Mouse (Mus musculus): ENCODE data around the gene Fhit. TPM values are rescaled to one million over a fixed set of nuclear protein-coding genes. Genes with fewer than 3 reads are reported as not detected.

Gene Fhit
- polyA plus RNA-seq, 1 experiment from 2014 or later = 8.1 TPM

DNA sequence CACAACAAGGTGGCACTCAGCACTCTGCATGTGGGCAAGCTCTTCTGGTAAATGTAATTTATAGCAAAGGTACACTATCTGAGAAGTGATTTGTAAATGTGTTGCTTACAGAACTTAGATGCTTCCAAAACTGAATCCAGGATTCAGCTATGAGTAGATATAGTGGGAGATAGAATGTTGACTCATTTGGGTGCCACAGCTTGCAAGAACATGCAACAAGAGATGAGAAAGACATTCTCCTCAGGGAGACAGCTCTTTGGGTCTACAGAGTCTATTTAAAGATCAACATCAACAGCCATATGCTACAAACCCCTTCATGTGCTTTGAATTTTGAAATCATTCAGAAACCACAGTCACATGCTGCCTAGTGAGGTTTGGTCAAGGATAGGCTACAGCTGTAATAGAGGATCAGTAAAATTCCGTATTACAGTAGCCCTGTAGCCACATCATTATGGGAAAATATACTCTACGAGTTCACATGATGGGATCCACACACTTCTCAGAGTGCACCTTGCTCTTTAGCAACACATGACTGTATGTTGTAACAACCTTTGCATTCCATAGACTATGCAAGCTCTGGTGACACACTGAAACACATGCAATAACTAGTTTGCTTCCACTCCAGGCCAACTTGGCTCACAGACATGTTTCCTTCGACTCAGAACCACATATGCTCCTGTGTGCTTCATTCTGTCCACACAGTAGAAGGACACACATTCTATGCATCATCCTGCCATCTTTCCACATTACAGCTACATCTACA, 678.8 kb downstream of the Fhit start:
- WGBS = 89% methylated on average over 3 of the region's 3 CpGs
- Histone ChIP-seq H3K9me3 (replicated peaks; ENCODE audit: control insufficient read depth, low read length) (no peaks in the 10 kb centered on the region), H3K27me3 (replicated peaks; ENCODE audit: control insufficient read depth, insufficient read depth, low read length) (no peaks in the 10 kb centered on the region), H3K4me3 (ENCODE audit: low read depth, low read length) (no peak overlapping the region), H3K4me2 (ENCODE audit: low read length) (no peak overlapping the region), H3K4me1 (ENCODE audit: control insufficient read depth, insufficient read depth, low read length) (no peaks in the 10 kb centered on the region), H3K36me3 (ENCODE audit: control insufficient read depth, insufficient read depth, low read length) (no peaks in the 10 kb centered on the region), H3K27ac (ENCODE audit: low read depth, low read length) (no peak overlapping the region), H3K9ac (ENCODE audit: low read length) (no peak overlapping the region)
- ATAC-seq (no peak), DNase-seq (ENCODE audit: low spot score) (no peak)

DNA sequence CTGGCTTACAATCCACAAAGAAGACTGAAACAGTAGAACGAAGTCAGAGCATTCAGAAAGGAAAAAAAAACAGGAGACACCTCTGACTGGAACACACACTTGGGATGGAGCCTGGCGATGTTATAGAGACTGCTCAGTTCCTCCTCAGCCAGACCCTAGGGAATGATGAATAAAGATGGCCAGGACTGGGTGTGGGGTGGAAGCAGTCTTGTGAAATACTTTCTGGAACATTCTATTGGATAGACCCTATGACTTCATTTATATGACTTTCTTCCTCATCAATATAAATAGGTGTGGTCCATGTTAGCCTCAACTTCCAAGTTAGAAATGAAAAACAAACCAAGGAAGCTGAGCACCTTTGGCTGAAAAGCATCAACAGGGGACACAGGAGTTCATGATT, 680.5 kb downstream of the Fhit start:
- H3K27ac ChIP-seq (ENCODE audit: low read depth, low read length) = no peak overlapping the region
- no peak overlapping the region for H3K9ac ChIP-seq (ENCODE audit: low read length)
- no peaks in the 10 kb centered on the region for H3K36me3 ChIP-seq (ENCODE audit: control insufficient read depth, insufficient read depth, low read length)
- no peak overlapping the region for H3K4me2 ChIP-seq (ENCODE audit: low read length)
- no peaks in the 10 kb centered on the region for H3K9me3 ChIP-seq (replicated peaks; ENCODE audit: control insufficient read depth, low read length)
- no peak overlapping the region for H3K4me3 ChIP-seq (ENCODE audit: low read depth, low read length)
- no peaks in the 10 kb centered on the region for H3K27me3 ChIP-seq (replicated peaks; ENCODE audit: control insufficient read depth, insufficient read depth, low read length)
- no peak for ATAC-seq
- 83% methylated on average over 2 of the region's 2 CpGs for whole genome bisulfite sequencing
- H3K4me1 ChIP-seq (ENCODE audit: control insufficient read depth, insufficient read depth, low read length) = no peaks in the 10 kb centered on the region
- DNase-seq (ENCODE audit: low spot score) = no peak

DNA sequence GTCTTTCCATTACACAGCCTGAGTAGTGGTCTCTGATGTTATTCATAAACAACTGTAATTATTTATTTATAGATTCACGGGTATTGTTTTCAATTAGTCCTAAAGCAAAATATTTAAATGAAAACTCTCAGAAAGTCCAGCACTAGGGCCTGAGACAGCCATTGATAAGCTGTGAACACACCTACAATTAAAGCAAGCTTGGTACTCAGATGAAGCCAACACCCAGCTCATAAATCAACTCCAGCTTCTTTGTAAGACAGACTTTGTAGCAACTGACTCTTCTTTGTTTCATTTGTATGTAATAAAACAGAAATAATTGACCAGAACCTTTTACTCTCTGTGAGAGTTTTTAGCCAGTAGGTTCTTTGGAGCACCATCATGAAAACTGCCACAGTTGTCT, 681.2 kb downstream of the Fhit start:
- Histone ChIP-seq H3K4me2 (ENCODE audit: low read length) (no peak overlapping the region), H3K4me3 (ENCODE audit: low read depth, low read length) (no peak overlapping the region), H3K36me3 (ENCODE audit: control insufficient read depth, insufficient read depth, low read length) (no peaks in the 10 kb centered on the region), H3K27me3 (replicated peaks; ENCODE audit: control insufficient read depth, insufficient read depth, low read length) (no peaks in the 10 kb centered on the region), H3K9ac (ENCODE audit: low read length) (no peak overlapping the region), H3K4me1 (ENCODE audit: control insufficient read depth, insufficient read depth, low read length) (no peaks in the 10 kb centered on the region), H3K27ac (ENCODE audit: low read depth, low read length) (no peak overlapping the region), H3K9me3 (replicated peaks; ENCODE audit: control insufficient read depth, low read length) (no peaks in the 10 kb centered on the region)
- WGBS = 84% methylated on average over 1 of the region's 1 CpGs
- no peak for ATAC-seq
- no peak for DNase-seq (ENCODE audit: low spot score)

DNA sequence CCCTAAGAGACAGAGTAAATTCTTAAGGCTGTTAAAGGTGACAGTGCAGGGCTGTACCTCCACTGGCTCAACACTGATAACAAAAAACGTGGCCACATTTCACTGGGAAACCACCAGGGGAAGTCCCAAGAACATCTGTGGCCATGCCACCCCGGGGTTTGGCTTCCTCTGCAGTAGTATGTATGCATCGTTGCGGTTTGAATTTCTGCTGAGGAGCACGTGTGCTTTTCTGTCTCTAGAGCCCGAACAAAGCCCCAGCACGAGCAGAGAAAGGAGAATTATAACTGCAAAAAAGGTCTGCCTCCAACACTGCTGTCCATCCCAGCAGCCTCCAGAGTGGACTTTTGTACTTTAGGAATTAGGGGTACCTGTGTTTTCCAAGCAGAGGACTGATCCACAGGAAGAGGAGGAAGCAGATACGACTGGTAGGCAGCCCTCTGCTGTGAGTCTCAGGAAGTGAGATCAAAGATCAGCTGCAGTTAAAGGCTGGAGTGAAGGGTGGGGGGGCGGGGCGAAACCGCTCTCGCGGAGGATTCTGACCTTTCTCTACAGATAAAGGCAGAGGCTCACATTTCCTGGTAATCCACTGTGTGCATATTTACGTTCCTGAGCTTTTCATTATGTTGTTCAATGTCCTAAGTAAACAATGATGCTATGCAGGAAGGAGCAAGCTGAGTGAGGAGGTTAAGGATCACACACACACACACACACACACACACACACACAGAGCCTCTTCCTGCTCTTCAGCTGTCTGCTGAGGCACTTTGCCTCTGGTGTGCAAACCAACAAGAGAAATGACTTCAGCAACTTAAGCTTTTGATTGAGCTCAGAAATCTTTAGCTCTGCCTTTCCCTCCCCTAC, 708.6 kb downstream of the Fhit start:
- Histone ChIP-seq H3K4me3 (ENCODE audit: low read depth, low read length) (no peak overlapping the region), H3K9me3 (replicated peaks; ENCODE audit: control insufficient read depth, low read length) (no peaks in the 10 kb centered on the region), H3K27me3 (replicated peaks; ENCODE audit: control insufficient read depth, insufficient read depth, low read length) (no peaks in the 10 kb centered on the region), H3K27ac (ENCODE audit: low read depth, low read length) (no peak overlapping the region; the same call in 1 of the 2 replicates), H3K36me3 (ENCODE audit: control insufficient read depth, insufficient read depth, low read length) (no peaks in the 10 kb centered on the region), H3K9ac (ENCODE audit: low read length) (peak overlapping the region; percentile 37; the same call in 1 of the 2 replicates), H3K4me2 (ENCODE audit: low read length) (peak overlapping the region; percentile 38), H3K4me1 (ENCODE audit: control insufficient read depth, insufficient read depth, low read length) (no peaks in the 10 kb centered on the region)
- ATAC-seq (peak; percentile 72), DNase-seq (ENCODE audit: low spot score) (peak; percentile 41)
- WGBS = 16% methylated on average over 14 of the region's 14 CpGs

DNA sequence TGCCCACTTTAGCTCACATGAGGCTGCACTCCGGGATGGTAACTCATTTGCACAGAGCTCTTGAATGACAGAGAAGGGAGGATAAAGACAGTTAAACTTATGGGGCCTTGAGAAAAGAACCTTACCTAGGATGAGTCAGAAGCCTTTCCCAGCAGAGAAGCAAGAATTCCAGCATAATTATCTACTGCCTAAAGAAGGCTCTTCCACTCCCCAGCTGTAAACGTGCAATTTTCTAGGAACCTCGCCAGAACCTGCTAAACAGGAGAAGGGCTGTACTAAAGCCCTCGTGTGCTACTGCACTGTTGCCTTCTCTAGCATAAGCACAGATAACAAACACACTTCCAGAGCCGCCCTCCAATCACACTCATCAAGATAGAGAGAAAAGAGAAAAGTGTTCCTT, 709.6 kb downstream of the Fhit start:
- H3K36me3 ChIP-seq (ENCODE audit: control insufficient read depth, insufficient read depth, low read length) = no peaks in the 10 kb centered on the region

GRCm38 (mm10) chr14:10445360-10445759, 716.5 kb downstream of the Fhit start:
- Histone ChIP-seq H3K4me2 (ENCODE audit: low read length) (no peak overlapping the region), H3K27me3 (replicated peaks; ENCODE audit: control insufficient read depth, insufficient read depth, low read length) (no peaks in the 10 kb centered on the region), H3K36me3 (ENCODE audit: control insufficient read depth, insufficient read depth, low read length) (no peaks in the 10 kb centered on the region), H3K4me3 (ENCODE audit: low read depth, low read length) (no peak overlapping the region), H3K27ac (ENCODE audit: low read depth, low read length) (no peak overlapping the region), H3K4me1 (ENCODE audit: control insufficient read depth, insufficient read depth, low read length) (no peaks in the 10 kb centered on the region), H3K9me3 (replicated peaks; ENCODE audit: control insufficient read depth, low read length) (no peaks in the 10 kb centered on the region), H3K9ac (ENCODE audit: low read length) (no peak overlapping the region)
- ATAC-seq (no peak), DNase-seq (ENCODE audit: low spot score) (no peak)

More for the DNA sequence above, 709.6 kb downstream of the Fhit start:
- Histone ChIP-seq H3K4me1 (ENCODE audit: control insufficient read depth, insufficient read depth, low read length) (no peaks in the 10 kb centered on the region), H3K4me3 (ENCODE audit: low read depth, low read length) (no peak overlapping the region), H3K9me3 (replicated peaks; ENCODE audit: control insufficient read depth, low read length) (no peaks in the 10 kb centered on the region), H3K27ac (ENCODE audit: low read depth, low read length) (no peak overlapping the region), H3K27me3 (replicated peaks; ENCODE audit: control insufficient read depth, insufficient read depth, low read length) (no peaks in the 10 kb centered on the region), H3K9ac (ENCODE audit: low read length) (no peak overlapping the region), H3K4me2 (ENCODE audit: low read length) (no peak overlapping the region)
- ATAC-seq (no peak), DNase-seq (ENCODE audit: low spot score) (peak; percentile 5)
- 75% methylated on average over 5 of the region's 5 CpGs for WGBS

- ATAC-seq = no peak
- no peak overlapping the region for H3K27ac ChIP-seq (ENCODE audit: low read depth, low read length)
- 76% methylated on average over 1 of the region's 1 CpGs for WGBS
These were observed 722.7 kb downstream of the Fhit start for GRCm38 (mm10) chr14:10439007-10439749.

DNA sequence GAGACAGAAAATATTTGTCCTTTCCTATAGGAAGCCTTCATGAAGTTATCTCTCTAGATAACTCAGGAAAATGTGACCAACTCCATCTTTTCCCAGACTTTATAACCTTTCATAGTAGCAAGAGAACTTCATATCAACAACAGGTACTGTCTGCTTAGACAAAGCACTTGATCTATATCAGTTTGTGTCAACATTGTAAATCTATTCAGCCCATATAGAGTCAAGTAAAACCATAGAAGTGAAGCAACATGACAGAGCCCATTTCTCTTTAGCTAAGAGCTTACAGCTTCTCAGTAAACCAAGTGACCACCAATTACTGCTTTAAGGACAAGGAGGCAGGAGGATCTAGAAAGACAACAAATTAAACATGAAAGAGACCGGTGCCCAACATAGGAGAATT, 725.6 kb downstream of the Fhit start:
- H3K36me3 ChIP-seq (ENCODE audit: control insufficient read depth, insufficient read depth, low read length) = no peaks in the 10 kb centered on the region
- ATAC-seq (no peak), DNase-seq (ENCODE audit: low spot score) (no peak)
- H3K27me3 ChIP-seq (replicated peaks; ENCODE audit: control insufficient read depth, insufficient read depth, low read length) = no peaks in the 10 kb centered on the region
- no peaks in the 10 kb centered on the region for H3K4me1 ChIP-seq (ENCODE audit: control insufficient read depth, insufficient read depth, low read length)
- no peak overlapping the region for H3K4me2 ChIP-seq (ENCODE audit: low read length)
- H3K9ac ChIP-seq (ENCODE audit: low read length) = no peak overlapping the region
- H3K4me3 ChIP-seq (ENCODE audit: low read depth, low read length) = no peak overlapping the region
- 91% methylated on average over 1 of the region's 1 CpGs for WGBS
- H3K9me3 ChIP-seq (replicated peaks; ENCODE audit: control insufficient read depth, low read length) = no peaks in the 10 kb centered on the region
- no peak overlapping the region for H3K27ac ChIP-seq (ENCODE audit: low read depth, low read length)

More at GRCm38 (mm10) chr14:10439007-10439749, 722.7 kb downstream of the Fhit start:
- H3K4me1 ChIP-seq (ENCODE audit: control insufficient read depth, insufficient read depth, low read length) = no peaks in the 10 kb centered on the region
- H3K9ac ChIP-seq (ENCODE audit: low read length) = no peak overlapping the region
- no peak for DNase-seq (ENCODE audit: low spot score)
- H3K4me2 ChIP-seq (ENCODE audit: low read length) = no peak overlapping the region
- H3K27me3 ChIP-seq (replicated peaks; ENCODE audit: control insufficient read depth, insufficient read depth, low read length) = no peaks in the 10 kb centered on the region
- no peak overlapping the region for H3K4me3 ChIP-seq (ENCODE audit: low read depth, low read length)
- H3K36me3 ChIP-seq (ENCODE audit: control insufficient read depth, insufficient read depth, low read length) = no peaks in the 10 kb centered on the region
- H3K9me3 ChIP-seq (replicated peaks; ENCODE audit: control insufficient read depth, low read length) = no peaks in the 10 kb centered on the region

Data from forebrain, embryonic 14.5 days (tissue).